In genomic region chr3:65907536-65907935, GRCm38 (mm10) we compare ENCODE assay signal across 16 mouse cellular contexts.
"Had no signal": no experiment of that assay in that cellular context is flagged by ENCODE, and none has a peak within 500 bp of the region (broad histone marks: within the 10 kb centered on the region; RNA-seq: fewer than 3 reads in every experiment).

No protein-coding gene starts in this region.

- DNase-seq: retina, postnatal 1 day; right cerebral cortex, adult 18-20 months; right cerebral cortex, postnatal 14 days; right cerebral cortex, postnatal 25 days; right cerebral cortex, postnatal 4 days; spleen, adult 18-20 months; thymus, adult 18-20 months; thymus, adult 2 months; thymus, postnatal 14 days; thymus, postnatal 25 days; thymus, postnatal 36 days; thymus, postnatal 4 days had no signal

- H3K27me3 ChIP-seq: neural tube, embryonic 12.5 days; neural tube, embryonic 13.5 days; stomach, embryonic 15.5 days had no signal

- H3K9ac ChIP-seq: neural tube, embryonic 12.5 days; neural tube, embryonic 13.5 days; stomach, embryonic 15.5 days had no signal

- H3K36me3 ChIP-seq: neural tube, embryonic 12.5 days; neural tube, embryonic 13.5 days; stomach, embryonic 15.5 days had no signal

- H3K9me3 ChIP-seq: neural tube, embryonic 12.5 days; neural tube, embryonic 13.5 days; stomach, embryonic 15.5 days had no signal

- H3K4me2 ChIP-seq: neural tube, embryonic 12.5 days; neural tube, embryonic 13.5 days; stomach, embryonic 15.5 days had no signal

- H3K4me3 ChIP-seq: neural tube, embryonic 12.5 days; neural tube, embryonic 13.5 days; stomach, embryonic 15.5 days had no signal

- H3K4me1 ChIP-seq: neural tube, embryonic 12.5 days; neural tube, embryonic 13.5 days; stomach, embryonic 15.5 days had no signal

- H3K27ac ChIP-seq: neural tube, embryonic 12.5 days; neural tube, embryonic 13.5 days; stomach, embryonic 15.5 days; stomach, postnatal 0 days had no signal
